Mouse (Mus musculus): ENCODE results near the gene Cpn1.

DNA sequence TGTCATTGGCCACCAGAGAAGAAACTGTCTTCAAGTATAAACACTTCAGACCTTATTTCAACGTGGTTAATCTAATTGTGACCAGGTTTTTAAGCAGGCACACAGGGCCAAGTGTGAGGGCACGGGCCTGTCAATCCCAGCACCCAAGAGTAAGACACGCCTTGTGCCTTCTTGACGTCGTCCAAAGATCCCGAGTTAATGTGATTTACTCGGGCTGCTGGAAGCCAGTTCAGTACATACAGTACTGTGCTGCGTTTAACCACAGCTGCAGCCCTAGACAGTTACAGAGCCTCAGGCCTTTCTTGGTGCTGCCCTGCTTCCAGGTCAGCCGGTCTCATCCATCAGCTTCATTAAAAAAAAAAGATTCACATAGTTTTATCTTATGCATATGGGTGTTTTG is 70.9 kb downstream of the Cpn1 start:
- TF ChIP-seq EP300 (IDR thresholded peaks at IDR 0.05; ENCODE audit: low read depth) = no peak
- TF ChIP-seq CTCF (IDR thresholded peaks at IDR 0.05; ENCODE audit: low read depth) = no peak

Data from heart, postnatal 0 days (tissue).